Mouse (Mus musculus): ENCODE measurements around the gene Atf7ip.
A peak's percentile ranks its signal among the peaks of the same experiment; 100 is the strongest.

The Atf7ip gene

DNA sequence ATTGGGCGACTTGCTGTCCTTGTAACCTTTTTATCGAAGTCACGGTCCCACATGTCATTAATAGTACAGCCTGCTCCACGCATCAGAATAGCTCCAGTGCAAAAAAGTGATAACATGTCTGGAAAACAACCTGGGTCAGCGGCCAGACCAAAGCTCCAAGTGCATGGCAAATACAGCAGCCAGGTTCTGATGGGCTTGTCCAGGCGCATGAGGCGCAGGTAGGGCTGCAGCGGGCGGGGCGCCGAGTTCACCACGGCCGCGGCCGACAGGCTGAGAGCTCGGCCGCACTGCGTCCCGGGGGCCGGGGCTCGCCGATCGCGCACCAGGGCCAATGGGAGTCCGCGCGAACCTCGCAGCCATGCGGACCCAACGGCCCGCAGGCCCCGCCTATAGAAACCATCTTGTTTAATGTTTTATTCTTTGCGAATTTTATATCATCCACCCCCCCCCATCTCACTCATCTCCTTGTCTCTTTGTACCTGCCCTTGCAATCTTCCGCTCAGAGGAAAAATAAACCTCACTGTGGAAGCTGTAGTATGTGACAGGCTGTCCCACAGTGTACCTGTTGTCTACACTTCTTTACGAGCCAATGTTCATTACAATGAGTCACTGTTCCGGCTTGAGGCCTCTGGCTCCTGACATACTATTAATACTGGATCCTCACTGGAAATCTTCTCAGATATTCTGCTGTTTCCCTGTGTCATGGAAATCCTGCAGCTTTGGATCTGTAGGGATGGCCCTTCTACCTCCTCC lies 19.0 kb upstream of the Atf7ip start:
- no peak for DNase-seq

DNA sequence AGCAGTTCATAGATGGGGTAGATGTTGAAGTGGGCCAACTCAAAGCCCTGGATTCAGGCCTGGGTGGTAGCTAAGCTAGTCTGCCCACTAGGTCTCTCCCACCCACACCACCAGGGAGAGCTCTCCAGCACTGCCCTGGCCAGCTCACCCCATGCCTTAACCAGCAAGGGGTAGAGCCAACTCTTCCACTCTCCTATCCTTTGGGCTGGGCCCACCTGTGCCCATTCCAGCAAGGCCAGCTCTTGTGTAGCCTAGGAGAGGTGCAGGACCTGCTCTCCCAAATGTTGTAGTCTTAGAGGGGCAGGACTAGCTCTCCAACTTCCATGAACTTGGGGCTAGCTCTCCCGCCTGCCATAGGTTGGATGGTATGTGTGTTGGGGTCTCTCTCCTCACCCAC lies 18.4 kb upstream of the Atf7ip start:
- no peak for DNase-seq

DNA sequence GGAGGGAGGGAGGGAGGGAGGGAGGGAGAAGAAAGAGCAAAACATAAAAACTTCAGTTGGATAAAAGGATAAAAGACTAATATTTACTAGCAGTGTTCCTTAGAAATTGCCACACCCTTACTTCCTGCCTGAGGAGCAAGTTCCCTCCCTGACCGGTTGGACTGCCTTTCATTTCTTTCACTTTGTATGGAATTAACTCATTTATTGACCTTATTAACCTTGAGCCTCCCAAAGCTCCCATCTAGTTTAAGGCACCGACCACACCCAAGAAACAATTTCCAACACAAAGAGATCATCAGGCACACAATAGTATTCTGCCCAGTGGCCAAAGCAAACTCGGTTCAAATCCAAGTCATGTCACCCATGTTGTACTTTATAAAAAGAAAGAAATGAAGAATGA lies 16.1 kb upstream of the Atf7ip start:
- no peak for DNase-seq

DNA sequence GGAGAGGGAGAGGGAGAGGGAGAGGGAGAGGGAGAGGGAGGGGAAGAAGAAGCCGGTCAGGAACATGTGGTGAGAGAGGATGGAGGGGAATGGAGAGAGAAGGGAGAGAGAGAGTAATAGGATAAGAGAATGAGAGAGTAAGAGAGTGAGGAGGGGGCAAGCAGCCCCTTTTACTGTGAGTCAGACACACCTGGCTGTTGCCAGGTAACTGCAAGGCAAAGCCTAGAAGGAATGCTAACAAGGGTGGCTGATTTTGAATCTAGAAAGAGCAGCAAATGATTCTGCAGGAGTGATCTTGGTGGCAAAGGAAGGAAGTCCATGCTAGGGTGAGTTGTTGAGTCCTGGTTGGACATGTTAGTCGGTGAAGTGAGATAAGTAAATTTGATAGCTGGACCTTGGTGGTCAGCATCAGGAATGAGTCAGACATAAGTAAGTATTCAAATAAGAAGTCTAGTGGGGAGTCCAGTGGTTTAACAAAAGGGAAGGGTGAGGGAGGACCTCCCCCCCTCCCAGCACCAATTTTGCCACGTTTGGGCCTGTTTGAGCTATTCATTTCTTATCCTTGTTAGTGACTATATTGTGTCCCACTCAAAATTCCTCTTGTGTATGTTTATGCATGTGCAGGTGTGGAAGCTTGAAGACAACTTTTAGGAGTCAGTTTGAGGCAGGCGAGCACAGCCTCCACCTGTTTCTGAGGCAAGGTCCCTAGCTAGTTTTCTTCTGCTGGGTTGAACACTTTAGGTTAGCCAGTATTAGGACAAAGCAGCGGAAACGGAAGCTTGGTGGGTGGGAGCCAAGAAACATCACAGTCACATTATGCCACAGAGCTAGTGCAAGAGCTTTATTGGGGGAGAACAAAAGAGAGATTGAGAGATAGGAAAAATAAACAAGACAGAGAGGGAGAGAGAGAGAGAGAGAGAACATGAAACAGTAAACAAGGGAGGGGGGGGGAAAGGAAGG lies 15.2 kb upstream of the Atf7ip start:
- DNase-seq: no peak

DNA sequence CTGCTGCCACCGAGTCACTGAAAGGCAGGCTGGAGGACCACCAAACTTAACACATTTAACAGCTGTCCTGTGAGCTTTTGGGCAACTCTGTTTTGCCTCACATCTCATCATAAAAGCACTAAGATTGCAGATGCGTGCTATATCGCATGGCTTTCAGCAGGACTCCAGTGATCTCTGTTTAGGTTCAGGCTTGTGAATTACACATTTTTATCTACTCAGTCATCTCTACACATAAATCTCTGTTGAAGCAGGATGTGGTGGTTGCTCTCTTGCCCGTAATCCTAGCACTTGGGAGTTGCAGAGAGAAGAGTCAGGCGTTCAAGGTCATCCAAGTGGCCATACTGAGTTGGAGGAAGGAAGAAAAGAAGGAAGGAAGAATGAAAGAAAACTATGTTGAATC lies 14.3 kb upstream of the Atf7ip start:
- no peak for DNase-seq

DNA sequence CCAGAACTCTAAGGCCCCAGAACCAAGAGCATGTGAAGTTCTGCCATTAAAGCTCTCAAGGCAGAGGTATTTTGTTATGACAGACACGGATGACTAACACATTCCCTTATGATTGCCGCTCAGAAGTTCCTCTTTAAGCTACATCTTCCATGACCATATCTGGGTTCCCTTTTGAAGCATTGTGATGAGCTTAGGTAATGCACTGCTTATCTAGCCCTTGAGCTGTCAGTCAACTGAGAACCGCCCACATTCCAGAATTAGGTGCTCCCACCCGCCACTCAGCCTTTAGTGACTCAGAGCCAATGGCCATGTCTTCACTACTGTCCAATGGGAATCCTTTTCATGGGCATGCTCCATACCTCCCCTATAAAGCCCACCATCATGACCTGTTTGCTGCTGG lies 13.7 kb upstream of the Atf7ip start:
- DNase-seq: no peak

DNA sequence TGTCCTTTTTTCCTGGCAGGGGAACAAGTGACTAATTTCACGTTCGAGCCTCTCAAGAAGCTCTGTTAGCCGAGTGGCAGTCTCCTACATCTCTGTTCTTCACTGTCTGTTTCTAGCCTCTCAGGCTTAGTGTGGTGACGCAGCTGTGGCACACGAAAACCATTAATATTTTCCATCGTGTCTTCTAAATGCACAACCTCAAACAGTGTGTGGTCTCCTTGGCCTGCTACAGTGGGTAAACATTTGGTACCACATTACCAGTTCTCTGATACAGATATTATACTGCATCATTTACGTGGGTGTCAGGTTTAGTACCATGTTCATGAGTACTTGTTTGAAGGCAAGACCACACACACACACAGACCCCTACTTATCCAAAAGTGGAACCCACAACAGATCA lies 12.5 kb upstream of the Atf7ip start:
- no peak for DNase-seq

DNA sequence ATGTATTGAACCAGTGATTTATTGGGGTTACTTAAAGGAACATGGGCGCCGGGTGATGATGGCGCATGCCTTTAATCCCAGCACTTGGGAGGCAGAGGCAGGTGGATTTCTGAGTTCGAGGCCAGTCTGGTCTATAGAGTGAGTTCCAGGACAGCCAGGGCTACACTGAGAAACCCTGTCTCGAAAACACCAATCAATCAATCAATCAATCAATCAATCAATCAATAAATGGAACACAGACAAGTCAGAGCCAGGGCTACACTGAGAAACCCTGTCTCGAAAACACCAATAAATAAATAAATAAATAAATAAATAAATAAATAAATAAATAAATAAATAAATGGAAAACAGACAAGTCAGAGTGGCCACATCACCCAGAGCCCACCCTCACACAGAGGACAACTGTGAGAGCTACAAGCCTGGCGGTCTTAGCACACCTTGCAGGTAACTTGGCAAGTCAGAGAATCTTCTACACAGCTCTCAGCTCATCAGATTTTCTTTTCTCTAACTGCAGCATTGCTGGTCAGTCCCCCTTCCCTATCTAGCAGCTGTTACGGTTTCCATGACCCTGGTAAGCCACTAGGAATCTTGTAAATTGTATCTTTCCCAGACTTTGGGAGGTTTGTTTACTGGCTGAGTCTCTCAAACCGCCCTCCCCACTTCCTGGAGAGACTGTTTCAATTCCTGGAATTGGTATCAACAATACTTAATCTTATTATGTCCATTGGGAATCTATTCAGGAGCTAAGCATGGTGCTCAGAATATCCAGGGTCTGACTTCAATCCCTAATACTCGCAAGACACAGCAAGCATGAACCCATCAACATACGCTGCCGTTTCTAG lies 11.8 kb upstream of the Atf7ip start:
- DNase-seq: no peak

DNA sequence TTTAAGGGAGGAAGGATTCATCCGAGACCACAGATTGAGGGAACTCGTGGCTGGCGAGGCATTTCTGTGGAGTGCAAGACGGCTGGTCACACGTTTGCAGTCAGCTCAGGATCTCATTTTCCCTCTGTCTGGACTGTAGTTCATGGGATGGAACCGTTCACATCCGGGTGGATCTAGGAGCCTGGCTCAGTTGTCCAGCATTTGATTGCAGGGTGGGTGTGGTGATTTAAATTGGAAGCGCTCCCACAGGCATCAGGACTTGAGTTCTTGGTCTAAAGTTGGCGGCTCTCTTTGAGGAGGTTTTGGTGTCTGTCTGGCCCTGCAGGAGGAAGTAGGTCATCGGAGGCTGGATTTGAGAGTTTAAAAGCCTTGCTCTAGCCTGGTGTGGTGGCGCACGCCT lies 10.9 kb upstream of the Atf7ip start:
- no peak for DNase-seq

DNA sequence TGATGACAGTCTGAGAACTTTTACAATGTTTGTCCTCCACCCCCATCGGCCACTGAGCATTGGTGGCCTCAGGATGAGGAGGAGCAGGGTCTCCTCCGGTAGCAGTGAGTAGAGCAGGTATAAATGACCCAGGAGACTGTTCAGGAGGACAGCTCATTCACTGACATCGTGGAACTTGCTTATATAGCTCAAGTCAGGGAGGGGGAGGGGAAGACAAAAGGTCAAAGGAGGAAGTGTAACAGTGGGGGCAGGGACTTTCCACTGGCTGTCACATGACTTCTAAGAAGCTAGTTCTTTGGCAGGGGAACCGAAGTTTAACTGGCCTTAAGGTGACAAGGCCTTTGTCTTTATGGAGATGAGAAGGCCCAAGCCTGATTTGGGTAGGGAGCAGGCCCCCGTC lies 8.2 kb upstream of the Atf7ip start:
- no peak for DNase-seq

DNA sequence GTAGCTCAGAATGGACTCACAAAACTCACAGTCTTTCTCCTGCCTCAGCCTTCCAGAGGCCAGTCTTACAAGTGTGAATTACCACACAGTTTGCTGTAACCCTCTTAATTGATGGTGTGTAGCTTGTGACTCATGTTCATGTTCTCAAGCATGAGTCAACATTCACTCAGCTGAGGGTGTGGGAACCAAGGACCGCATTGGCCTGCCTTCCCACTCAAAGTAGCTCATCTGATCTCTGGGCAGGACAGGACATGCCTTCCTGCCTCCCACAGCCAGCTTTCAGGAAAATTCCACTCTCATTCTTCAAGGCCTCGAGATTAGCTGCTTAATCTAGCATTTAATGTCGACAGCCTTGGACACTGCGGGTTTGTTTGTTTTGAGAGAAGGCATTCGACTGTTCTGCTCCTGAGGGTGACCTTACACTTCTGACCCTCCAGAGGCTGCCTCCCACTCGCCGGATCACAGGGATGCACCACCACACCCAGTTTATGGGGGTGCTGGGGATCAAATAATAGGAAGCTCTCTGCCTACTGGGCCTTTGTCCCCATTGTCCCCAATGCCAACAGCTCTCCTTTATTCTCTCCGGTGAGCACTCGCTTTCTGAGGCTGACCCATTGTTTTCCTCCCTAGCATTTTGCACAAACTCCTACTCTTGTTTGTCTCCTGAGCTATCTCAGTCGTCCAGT lies 6.5 kb upstream of the Atf7ip start:
- no peak for DNase-seq

DNA sequence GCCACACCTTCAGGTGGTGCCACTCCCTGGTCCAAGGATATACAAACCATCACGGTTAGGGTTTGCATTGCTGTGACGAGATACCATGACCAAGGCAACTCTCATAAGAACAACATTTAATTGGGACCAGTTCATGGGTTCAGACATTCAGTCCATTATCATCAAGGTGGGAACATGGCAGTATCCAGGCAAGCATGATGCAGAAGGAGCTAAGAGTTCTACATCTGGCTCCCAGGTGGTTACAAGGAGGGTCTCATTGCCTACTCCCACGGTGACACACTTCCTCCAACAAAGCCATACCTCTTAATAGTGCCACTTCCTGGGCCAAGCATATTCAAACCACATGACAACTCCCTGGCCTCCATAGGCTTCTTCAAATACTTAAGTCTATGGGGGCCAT lies 2.7 kb downstream of the Atf7ip start:
- DNase-seq: no peak

DNA sequence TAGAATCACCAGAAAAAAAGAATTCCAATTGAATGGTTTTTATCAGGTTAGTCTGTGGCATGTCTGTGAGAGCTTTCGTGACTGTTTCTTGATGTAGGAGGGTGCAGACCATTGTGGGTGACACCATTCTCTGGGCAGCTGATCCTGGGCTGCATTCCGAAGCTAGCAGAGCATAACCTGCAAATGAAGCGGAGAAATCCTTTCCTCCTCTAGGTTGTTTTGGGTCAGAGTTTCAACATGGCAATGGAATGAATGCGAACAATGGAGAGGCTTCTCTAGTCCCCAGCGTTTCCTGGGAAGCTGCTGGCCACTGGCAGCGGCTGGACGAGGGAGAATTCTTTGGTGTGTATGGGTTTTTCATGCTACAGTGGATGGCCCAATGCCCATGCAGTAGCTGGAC lies 5.0 kb downstream of the Atf7ip start:
- DNase-seq: peak in 1 of 2 experiments; percentile 35

DNA sequence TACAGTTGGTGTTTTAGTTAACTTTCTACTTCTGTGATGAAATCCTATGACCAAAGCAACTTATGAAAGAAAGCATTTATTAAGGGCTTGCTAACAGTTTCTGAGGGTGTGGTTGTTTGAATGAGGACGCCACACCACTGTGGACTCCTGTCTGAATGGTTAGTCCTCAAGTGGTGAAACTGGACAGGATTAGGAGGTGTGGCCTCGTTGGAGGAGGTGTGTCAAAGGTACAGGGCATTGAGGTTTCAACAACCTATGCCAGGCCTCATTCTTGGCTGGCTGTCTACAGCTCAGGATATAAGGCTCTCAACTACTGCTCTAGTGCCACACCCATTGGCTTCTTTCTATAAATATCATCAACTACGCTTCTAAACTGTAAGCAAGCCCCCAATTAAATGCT lies 6.4 kb downstream of the Atf7ip start:
- DNase-seq: no peak

DNA sequence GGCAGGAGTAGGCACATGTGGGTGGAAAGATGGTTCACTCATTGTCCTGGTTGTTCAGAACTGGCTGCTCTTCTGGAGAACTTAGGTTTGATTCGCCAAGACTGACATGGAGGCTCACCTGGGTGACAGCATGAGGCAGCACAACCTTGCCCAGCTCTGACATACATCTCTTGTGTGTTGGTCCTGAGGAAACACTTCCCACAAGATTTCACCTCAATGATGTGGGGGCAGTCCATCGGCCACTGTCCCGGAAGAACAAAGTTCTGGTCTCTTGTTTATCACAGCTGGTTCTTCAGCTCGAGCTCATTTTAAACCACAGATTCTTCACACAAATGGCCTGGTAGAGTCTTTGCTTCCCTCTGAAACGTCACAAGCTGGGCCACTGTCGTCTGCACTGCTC lies 10.7 kb downstream of the Atf7ip start:
- DNase-seq: no peak

DNA sequence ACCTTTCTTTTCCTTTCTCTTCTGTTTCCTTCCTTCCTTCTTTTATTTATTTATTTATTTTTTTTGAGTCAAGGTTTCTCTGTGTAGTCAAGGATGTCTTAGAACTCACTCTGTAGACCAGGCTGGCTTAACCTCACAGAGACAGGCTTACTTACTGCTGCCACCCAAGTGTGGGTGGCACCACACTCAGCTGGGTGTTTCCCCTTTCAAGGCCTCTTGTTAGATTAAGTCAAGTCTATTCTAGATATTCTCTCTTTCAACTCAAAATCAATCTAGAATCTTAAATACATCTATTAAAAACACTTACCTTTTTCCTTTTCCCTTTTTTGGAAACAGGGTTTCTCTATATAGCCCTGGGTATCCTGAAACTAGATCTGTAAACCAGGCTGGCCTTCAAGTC lies 11.3 kb downstream of the Atf7ip start:
- no peak for DNase-seq

DNA sequence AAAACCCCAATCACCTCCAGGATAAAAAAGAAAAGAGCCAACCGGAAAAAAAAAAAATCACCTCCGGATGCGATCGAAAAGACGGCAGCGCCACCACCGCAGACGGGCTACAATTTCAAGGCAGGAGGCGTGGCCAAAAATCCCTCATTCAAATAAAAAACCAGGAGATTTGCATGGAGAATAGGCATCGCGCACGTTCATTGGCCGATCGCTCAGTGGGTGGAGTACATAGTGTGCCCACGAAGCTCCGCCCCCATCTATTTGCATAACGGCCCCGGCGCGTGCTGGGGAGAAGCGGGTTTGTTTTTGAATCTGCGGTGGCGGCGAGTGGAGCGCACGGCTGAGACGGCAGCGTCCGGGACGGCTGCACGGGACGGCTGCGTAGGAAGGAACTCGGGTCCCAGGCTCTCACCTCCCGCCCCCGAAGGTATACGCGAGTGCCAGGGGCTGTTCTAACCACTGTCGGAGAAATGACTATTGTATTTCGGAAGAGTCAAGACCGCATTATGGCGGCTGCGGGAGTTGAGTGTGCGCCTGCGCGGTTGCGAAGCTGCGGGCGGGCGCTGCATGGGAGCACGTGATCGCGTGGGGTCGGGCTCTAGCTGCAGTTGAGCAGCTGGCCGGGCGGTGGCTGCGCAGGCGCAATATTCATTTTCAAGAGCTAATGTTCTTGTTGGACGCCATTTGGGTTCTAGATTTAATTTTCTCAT lies 12.7 kb downstream of the Atf7ip start:
- peak; percentile 94 to 98 for DNase-seq

DNA sequence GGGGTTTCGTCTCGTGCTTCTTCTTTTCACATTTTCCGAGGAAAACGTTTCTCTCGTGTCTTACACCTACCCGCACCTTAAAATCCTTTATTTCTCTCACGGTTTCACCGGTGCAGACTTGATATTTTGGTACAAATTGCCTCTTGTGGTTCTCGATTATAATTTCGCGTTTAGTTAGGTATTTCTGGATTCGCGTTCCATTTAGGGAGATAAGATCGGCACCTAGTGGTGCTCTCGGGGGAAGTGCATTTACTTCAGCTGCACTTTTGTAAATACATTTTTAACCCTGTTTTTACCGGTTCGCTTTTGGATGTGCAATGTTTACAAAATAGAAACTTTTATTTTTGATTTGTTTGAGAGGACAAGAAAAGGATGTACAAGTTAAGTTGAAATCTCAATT lies 13.3 kb downstream of the Atf7ip start:
- no peak for DNase-seq

DNA sequence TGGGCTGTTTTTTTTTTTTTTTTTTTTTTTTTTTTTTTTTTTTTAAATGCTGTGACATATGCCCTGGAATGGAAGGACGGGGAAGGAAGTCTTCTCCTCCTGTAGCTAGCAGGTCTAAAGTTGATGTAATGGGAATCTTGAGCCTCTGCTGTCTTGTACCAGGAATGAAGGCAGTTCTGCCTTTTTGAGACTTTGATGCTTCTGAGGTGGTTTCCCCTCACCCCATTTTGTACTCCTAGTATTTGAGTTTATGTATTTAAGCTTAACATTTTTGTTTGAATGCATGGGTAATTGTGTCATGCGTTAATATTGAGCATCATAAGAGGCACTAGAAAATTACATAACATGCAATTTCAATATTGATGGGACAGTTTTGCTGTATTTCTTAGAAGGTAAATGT lies 14.4 kb downstream of the Atf7ip start:
- DNase-seq: no peak

DNA sequence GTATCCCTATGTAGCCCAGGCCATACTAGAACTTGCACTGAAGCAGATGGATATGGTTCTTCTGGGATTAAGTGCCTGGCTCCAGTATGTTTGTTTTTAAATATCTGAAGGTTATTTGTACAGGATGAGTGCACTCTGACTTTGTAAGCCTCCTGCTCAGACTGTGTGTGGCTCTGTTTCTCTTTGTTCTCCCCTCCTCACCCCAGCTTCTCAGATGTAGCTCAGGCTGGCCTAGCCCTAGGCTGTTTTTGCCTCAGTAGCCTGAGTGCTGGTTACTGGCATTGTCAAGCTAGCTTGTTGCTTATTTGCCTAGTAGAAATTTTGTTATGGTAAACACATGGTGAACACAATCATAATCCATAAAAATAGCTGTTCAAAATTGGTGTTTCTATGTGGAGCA lies 15.7 kb downstream of the Atf7ip start:
- DNase-seq: no peak

DNA sequence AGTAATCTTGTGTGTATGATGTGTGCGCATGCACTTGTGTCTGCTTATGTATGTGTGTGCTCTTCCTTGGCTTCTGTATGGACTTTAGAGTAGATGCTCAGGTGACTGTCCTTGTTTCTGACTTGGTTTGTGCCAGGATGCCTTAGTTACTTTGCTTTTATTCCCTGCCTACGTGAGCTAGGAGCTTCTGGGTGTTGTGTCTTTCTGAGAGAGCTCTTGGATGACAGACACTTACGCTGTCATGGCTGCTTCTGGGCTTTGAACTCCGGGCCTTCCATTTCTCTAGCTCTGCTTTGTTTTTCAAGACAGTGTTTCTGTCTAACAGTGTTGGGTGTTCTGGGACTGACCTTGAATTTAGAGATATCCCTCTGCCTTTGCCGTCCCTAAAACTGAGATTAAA lies 16.7 kb downstream of the Atf7ip start:
- DNase-seq: no peak

DNA sequence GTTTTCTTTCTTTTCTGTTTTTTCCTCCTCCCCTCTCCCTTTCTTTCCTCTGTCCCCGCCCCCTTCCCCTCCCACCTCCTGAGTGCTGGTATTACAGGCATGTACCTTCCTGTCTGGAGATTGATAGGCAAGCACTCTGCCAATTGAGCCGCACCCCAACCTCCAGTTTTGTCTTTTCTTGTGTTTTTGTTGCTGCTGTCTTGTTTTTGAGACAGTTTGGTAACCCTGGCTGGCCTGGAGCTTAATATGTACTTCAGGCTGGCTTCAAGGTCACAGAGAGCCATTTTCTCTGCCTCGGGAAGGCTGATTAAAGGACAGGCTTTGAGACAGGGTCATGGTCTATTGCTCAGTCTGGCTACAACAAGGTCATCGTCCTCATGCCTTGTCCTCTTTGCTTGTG lies 18.8 kb downstream of the Atf7ip start:
- DNase-seq: peak in 1 of 2 experiments; percentile 29

All from kidney, postnatal 4 days (tissue).